Mouse (Mus musculus): ENCODE measurements around the gene Dlk2. TPM values are rescaled to one million over a fixed set of nuclear protein-coding genes. Genes with fewer than 3 reads are reported as not detected.

The Dlk2 gene
- polyA plus RNA-seq, 1 experiment from 2014 or later: 13.7 TPM

DNA sequence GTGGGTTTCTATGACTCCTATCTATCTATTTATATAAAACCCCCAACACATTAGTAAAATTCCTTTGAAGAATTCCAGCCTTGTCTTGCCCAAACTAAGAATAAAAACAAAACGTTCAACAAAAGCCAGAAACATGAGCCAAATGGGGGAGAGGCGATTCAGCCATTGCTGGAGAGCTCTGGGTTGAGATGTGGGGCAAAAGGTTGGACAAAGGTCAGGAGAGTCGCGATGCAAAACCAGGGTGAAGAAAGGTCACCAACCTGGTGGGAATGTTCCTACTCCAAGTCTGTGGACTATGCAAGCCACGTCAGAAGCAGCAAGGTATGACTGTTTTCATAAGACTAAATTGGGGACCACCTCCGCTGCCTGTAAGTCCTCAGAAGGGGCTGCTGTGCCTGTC, 23.3 kb downstream of the Dlk2 start:
- Histone ChIP-seq H3K9me3 (ENCODE audit: control insufficient read depth, low read length) (no peaks in the 10 kb centered on the region), H3K4me3 (replicated peaks; ENCODE audit: low read depth, low read length) (no peak overlapping the region), H3K27ac (replicated peaks; ENCODE audit: low read depth, low read length) (no peak overlapping the region), H3K27me3 (ENCODE audit: control insufficient read depth, insufficient read depth, low read length) (no peaks in the 10 kb centered on the region), H3K4me1 (ENCODE audit: control insufficient read depth, insufficient read depth, low read length) (no peaks in the 10 kb centered on the region), H3K36me3 (ENCODE audit: control insufficient read depth, insufficient read depth, low read length) (peaks cover 18% of the 10 kb centered on the region; the same call in 1 of the 2 replicates), H3K9ac (replicated peaks; ENCODE audit: low read length) (no peak overlapping the region), H3K4me2 (ENCODE audit: low read length) (no peak overlapping the region)
- DNase-seq (no peak), ATAC-seq (ENCODE audit: low FRiP score, low TSS enrichment) (no peak)
- 80% methylated on average over 6 of the region's 6 CpGs for WGBS

DNA sequence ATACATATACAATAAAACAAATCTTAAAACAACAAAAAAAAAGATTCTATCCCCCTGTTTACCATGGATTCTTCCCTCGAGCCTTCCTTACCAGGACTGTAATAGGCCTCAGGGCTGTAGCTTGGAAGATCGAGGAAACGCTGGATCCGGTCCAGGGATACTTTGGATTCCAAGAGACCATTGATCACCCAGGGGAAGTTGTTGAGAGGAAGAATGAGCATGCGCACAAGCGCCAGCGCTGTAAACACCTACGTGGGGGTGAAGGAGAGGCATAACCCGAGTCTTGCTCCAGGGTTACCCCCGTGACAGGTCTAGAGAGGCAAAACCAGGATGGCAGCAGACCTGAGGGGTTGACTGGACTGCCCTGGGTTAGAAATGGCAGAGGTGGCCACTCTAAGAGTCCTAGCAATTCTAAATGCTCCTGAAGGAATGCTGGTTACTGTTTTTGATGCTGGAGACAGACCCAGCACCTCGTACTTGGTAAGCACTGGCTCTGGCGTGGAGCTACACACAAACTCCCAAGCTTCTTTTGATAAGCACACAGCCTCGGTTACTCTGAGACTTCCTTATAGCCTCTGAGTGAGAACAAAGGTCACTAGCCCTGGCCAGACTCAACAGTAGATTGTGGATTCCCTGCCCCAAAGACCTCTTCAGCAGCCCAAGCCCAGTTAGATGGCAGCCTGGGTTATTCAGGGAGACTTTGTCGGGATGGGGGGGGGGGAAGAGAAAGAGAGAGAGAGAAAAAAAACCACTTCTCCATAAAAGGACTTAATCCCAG, 25.0 kb downstream of the Dlk2 start:
- no peak for ATAC-seq (ENCODE audit: low FRiP score, low TSS enrichment)
- WGBS: 88% methylated on average over 14 of the region's 14 CpGs

DNA sequence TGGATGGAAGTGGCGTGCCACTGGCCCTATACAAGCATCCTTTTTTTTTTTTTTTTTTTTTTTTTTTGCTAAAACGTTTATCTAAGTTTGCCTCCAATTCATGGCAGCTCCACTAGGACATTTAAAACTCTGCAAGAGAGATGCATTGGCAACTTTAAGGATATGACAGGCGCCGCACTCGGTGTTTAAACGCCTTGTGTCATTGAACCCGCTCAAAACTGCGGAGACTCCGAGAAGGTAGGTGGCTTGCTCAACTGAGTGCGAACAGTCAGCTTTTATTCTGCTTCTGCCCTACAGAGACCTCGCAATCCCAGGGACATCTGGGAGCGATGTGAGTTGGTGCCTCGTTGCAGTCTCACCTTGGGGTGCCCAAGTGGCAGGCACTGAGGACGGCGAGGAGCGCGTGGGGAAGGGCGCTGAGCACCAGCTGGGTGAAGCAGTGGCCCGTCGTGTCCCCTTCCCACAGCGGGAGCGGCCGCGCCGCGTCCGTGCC, 30.2 kb downstream of the Dlk2 start:
- peak overlapping the region; percentile 91 for H3K27ac ChIP-seq (replicated peaks; ENCODE audit: low read depth, low read length)
- no peak for DNase-seq
- WGBS: 3% methylated on average over 27 of the region's 27 CpGs

More for the DNA sequence above, 25.0 kb downstream of the Dlk2 start:
- Histone ChIP-seq H3K4me3 (replicated peaks; ENCODE audit: low read depth, low read length) (no peak overlapping the region), H3K9me3 (ENCODE audit: control insufficient read depth, low read length) (no peaks in the 10 kb centered on the region), H3K4me2 (ENCODE audit: low read length) (no peak overlapping the region), H3K36me3 (ENCODE audit: control insufficient read depth, insufficient read depth, low read length) (peaks cover 18% of the 10 kb centered on the region; the same call in 1 of the 2 replicates), H3K9ac (replicated peaks; ENCODE audit: low read length) (no peak overlapping the region), H3K27me3 (ENCODE audit: control insufficient read depth, insufficient read depth, low read length) (no peaks in the 10 kb centered on the region), H3K27ac (replicated peaks; ENCODE audit: low read depth, low read length) (no peak overlapping the region), H3K4me1 (ENCODE audit: control insufficient read depth, insufficient read depth, low read length) (peaks cover 4% of the 10 kb centered on the region; the same call in 1 of the 2 replicates)
- no peak for DNase-seq

DNA sequence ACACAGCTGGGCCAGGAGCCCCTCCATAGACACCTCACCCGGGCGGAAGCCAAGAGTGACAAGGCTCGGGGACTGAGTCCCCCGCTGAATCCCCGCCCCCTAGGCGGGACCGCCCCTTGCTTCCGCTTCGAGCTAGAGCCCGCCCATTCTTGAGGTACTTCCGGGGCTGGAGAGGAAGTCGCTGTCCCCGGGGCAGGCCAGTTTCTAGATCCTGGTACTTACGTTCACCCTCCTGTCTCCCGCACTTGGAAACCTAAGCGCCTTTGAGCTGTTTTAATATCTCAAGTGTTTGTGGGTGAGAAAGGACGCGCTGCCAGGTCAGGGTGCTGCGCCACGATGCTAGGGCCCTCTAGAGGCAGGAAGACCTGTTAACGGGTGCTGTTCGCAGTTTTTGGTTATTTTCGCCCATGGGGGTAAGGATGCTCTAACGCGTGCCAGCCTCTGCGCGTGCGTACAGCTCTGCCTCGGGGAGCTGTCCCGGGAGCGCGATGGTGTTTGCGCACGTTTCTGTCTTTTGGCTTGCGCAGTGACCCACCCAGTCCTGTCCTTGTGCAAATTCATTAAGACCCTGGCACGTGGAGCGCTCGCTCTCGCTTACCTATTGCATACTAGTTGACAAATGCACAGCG, 30.8 kb downstream of the Dlk2 start, which contains the start of gene Abcc10:
TSS of gene Abcc10 (minus strand) at position 447 of the 629 bp plus-strand sequence.
- DNase-seq (peak; percentile 98), ATAC-seq (ENCODE audit: low FRiP score, low TSS enrichment) (peak; percentile 98)
- Histone ChIP-seq H3K36me3 (ENCODE audit: control insufficient read depth, insufficient read depth, low read length) (peaks cover 11% of the 10 kb centered on the region; the same call in 1 of the 2 replicates), H3K27ac (replicated peaks; ENCODE audit: low read depth, low read length) (peak within 1 kb of the TSS; percentile 91), H3K4me1 (ENCODE audit: control insufficient read depth, insufficient read depth, low read length) (peaks cover 9% of the 10 kb centered on the region; the same call in 1 of the 2 replicates), H3K9me3 (ENCODE audit: control insufficient read depth, low read length) (no peaks in the 10 kb centered on the region), H3K4me2 (ENCODE audit: low read length) (peak within 1 kb of the TSS; percentile 82), H3K9ac (replicated peaks; ENCODE audit: low read length) (peak within 1 kb of the TSS; percentile 87), H3K27me3 (ENCODE audit: control insufficient read depth, insufficient read depth, low read length) (no peaks in the 10 kb centered on the region), H3K4me3 (replicated peaks; ENCODE audit: low read depth, low read length) (peak within 1 kb of the TSS; percentile 75)
- WGBS: under 1% methylated on average over 40 of the region's 40 CpGs

More for the DNA sequence above, 30.2 kb downstream of the Dlk2 start:
- H3K4me3 ChIP-seq (replicated peaks; ENCODE audit: low read depth, low read length): peak overlapping the region; percentile 75
- no peaks in the 10 kb centered on the region for H3K9me3 ChIP-seq (ENCODE audit: control insufficient read depth, low read length)
- peak overlapping the region; percentile 87 for H3K9ac ChIP-seq (replicated peaks; ENCODE audit: low read length)
- no peak for ATAC-seq (ENCODE audit: low FRiP score, low TSS enrichment)
- H3K27me3 ChIP-seq (ENCODE audit: control insufficient read depth, insufficient read depth, low read length): no peaks in the 10 kb centered on the region
- H3K36me3 ChIP-seq (ENCODE audit: control insufficient read depth, insufficient read depth, low read length): peaks cover 11% of the 10 kb centered on the region; the same call in 1 of the 2 replicates
- peak overlapping the region; percentile 82 for H3K4me2 ChIP-seq (ENCODE audit: low read length)
- H3K4me1 ChIP-seq (ENCODE audit: control insufficient read depth, insufficient read depth, low read length): peaks cover 9% of the 10 kb centered on the region; the same call in 1 of the 2 replicates

DNA sequence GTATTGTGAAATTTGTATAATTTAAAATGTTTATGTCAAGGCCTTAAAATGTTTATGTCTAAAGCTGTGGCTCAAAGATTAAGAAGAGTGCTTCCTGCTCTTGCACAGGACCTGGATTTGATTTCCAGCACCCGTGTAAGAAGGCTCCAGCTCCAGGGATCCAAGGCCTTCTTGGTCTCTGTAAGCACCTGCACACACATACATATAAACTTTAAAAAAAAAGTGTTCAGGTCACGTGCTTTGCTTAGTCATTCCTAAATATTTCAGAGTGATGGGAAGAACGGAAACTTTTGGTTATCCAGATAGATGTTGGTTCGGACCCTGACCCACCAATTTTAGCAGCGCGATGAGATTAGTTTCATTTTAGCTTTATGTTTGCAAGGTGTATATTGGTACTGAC, 31.5 kb downstream of the Dlk2 start:
- H3K27me3 ChIP-seq (ENCODE audit: control insufficient read depth, insufficient read depth, low read length): no peaks in the 10 kb centered on the region
- ATAC-seq (ENCODE audit: low FRiP score, low TSS enrichment): no peak
- peak overlapping the region; percentile 91 for H3K27ac ChIP-seq (replicated peaks; ENCODE audit: low read depth, low read length)
- no peak for DNase-seq
- H3K9ac ChIP-seq (replicated peaks; ENCODE audit: low read length): no peak overlapping the region; the same call in 1 of the 2 replicates
- peak overlapping the region; percentile 82 for H3K4me2 ChIP-seq (ENCODE audit: low read length)
- H3K36me3 ChIP-seq (ENCODE audit: control insufficient read depth, insufficient read depth, low read length): peaks cover 4% of the 10 kb centered on the region; the same call in 1 of the 2 replicates
- 72% methylated on average over 6 of the region's 6 CpGs for WGBS
- H3K4me1 ChIP-seq (ENCODE audit: control insufficient read depth, insufficient read depth, low read length): peaks cover 9% of the 10 kb centered on the region; the same call in 1 of the 2 replicates
- no peaks in the 10 kb centered on the region for H3K9me3 ChIP-seq (ENCODE audit: control insufficient read depth, low read length)
- peak overlapping the region; percentile 75 for H3K4me3 ChIP-seq (replicated peaks; ENCODE audit: low read depth, low read length)

DNA sequence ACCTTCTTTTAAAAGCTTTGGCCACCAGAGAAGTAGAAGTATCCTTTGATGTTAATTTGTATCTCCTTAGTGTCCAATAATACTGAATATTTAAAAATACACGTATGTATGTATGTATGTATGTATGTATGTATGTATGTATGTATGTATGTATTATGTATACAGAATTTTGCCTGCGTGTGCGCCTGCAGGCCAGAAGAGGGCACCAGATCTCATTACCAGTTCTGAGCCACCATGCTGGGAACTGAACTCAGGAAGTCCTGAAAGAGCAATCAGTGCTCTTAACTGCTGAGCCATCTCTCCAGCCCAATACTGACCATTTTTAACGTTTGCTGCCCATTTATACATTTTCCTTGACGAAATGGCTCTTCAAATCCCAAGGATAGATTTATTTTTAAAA, 39.3 kb downstream of the Dlk2 start:
- DNase-seq (peak; percentile 30), ATAC-seq (ENCODE audit: low FRiP score, low TSS enrichment) (no peak)
- H3K4me3 ChIP-seq (replicated peaks; ENCODE audit: low read depth, low read length): no peak overlapping the region
- H3K36me3 ChIP-seq (ENCODE audit: control insufficient read depth, insufficient read depth, low read length): no peaks in the 10 kb centered on the region
- no peak overlapping the region for H3K27ac ChIP-seq (replicated peaks; ENCODE audit: low read depth, low read length)
- 29% methylated on average over 5 of the region's 5 CpGs for WGBS
- no peaks in the 10 kb centered on the region for H3K4me1 ChIP-seq (ENCODE audit: control insufficient read depth, insufficient read depth, low read length)
- H3K4me2 ChIP-seq (ENCODE audit: low read length): no peak overlapping the region
- H3K9me3 ChIP-seq (ENCODE audit: control insufficient read depth, low read length): no peaks in the 10 kb centered on the region
- H3K27me3 ChIP-seq (ENCODE audit: control insufficient read depth, insufficient read depth, low read length): no peaks in the 10 kb centered on the region
- no peak overlapping the region for H3K9ac ChIP-seq (replicated peaks; ENCODE audit: low read length)

DNA sequence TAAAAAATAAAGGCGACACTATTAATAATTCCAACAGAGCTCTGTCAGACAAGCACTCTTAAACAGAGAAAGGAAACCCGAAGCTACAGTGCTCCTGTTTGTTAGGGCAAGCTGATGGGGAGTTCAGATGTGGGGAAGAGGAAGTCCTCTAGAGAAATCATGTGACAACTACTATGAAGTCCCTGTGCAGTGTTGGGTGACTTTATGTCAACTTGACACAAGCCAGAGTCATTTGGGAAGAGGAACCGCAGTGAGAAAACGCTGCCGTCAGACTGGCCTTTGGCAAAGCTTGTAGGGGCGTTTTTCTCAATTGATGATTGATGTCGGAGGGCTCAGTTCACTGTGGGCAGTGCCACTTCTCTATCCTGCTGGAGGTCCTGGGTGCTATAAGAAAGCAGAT, 44.0 kb downstream of the Dlk2 start:
- WGBS: 87% methylated on average over 7 of the region's 7 CpGs
- H3K9me3 ChIP-seq (ENCODE audit: control insufficient read depth, low read length): no peaks in the 10 kb centered on the region
- H3K9ac ChIP-seq (replicated peaks; ENCODE audit: low read length): no peak overlapping the region
- H3K27ac ChIP-seq (replicated peaks; ENCODE audit: low read depth, low read length): no peak overlapping the region
- DNase-seq: no peak
- no peak for ATAC-seq (ENCODE audit: low FRiP score, low TSS enrichment)
- H3K4me2 ChIP-seq (ENCODE audit: low read length): no peak overlapping the region
- no peaks in the 10 kb centered on the region for H3K4me1 ChIP-seq (ENCODE audit: control insufficient read depth, insufficient read depth, low read length)
- H3K4me3 ChIP-seq (replicated peaks; ENCODE audit: low read depth, low read length): no peak overlapping the region
- no peaks in the 10 kb centered on the region for H3K36me3 ChIP-seq (ENCODE audit: control insufficient read depth, insufficient read depth, low read length)
- H3K27me3 ChIP-seq (ENCODE audit: control insufficient read depth, insufficient read depth, low read length): no peaks in the 10 kb centered on the region

DNA sequence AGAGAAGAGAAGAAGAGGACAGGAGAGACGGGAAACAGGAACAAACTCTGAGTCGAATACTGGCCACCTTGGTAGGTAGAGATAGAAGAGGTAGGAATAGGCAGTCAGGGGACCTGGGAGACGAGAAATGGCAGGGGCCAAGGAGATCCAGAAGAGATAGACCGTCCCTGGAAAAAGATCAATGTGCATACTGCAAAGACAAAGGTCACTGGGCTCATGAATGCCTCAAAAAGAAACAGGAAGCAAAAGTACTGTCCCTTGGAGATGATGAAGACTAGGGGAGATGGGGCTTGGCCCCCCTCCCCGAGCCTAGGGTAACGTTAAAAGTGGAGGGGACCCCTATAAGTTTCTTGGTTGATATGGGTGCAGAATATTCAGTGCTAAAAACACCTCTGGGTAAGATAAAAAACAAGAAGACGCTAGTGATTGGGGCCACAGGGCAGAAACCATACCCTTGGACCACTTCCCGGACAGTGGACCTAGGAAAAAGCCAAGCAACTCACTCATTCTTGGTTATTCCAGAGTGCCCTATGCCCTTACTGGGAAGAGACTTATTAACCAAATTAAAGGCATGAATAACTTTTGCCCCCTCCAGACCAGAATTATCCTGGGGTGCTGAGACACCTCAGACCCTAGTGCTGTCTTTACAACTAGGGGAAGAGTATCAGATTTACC, 53.9 kb downstream of the Dlk2 start:
- no peak for ATAC-seq (ENCODE audit: low FRiP score, low TSS enrichment)
- no peak for DNase-seq
- H3K27me3 ChIP-seq (ENCODE audit: control insufficient read depth, insufficient read depth, low read length): no peaks in the 10 kb centered on the region
- no peaks in the 10 kb centered on the region; the same call in 1 of the 2 replicates for H3K9me3 ChIP-seq (ENCODE audit: control insufficient read depth, low read length)
- WGBS: 89% methylated on average over 8 of the region's 8 CpGs
- no peak overlapping the region for H3K4me2 ChIP-seq (ENCODE audit: low read length)
- no peak overlapping the region for H3K4me3 ChIP-seq (replicated peaks; ENCODE audit: low read depth, low read length)
- no peaks in the 10 kb centered on the region for H3K36me3 ChIP-seq (ENCODE audit: control insufficient read depth, insufficient read depth, low read length)
- H3K9ac ChIP-seq (replicated peaks; ENCODE audit: low read length): no peak overlapping the region
- no peak overlapping the region for H3K27ac ChIP-seq (replicated peaks; ENCODE audit: low read depth, low read length)
- H3K4me1 ChIP-seq (ENCODE audit: control insufficient read depth, insufficient read depth, low read length): no peaks in the 10 kb centered on the region

Measured in midbrain, embryonic 14.5 days (tissue).